Mouse (Mus musculus) intestine, embryonic 14.5 days (tissue): ENCODE measurements around the gene Vps35l. TPM values are rescaled to one million over a fixed set of nuclear protein-coding genes. Genes with fewer than 3 reads are reported as not detected.

Source experiments
- ATAC-seq: fragments of 200-750 bp; cut with Nextera tagmentation; replicated peaks from 2 replicates; pipeline ENCODE4 v1.8.0; 2017; ENCODE audit warnings: low read depth, moderate number of reproducible peaks, moderate TSS enrichment, moderate library complexity; ENCODE audit not compliant: low FRiP score, low TSS enrichment
- DNase-seq: peaks from one replicate; pipeline ENCODE4 v3.0.0-alpha.2; 2018; ENCODE audit warnings: low spot score
- H3K27ac ChIP-seq: fragments of 300-500 bp; sonication (generic); 2 replicates; pipeline ENCODE4 v1.5.1; 2014; ENCODE audit warnings: low read depth, mild to moderate bottlenecking, control low read depth
- H3K27me3 ChIP-seq: fragments of 300-500 bp; sonication (generic); replicated peaks from 2 replicates; pipeline ENCODE4 v1.6.1; 2014; ENCODE audit warnings: low read length, control low read depth; ENCODE audit not compliant: control insufficient read depth, insufficient read depth
- H3K36me3 ChIP-seq: fragments of 300-500 bp; sonication (generic); 2 replicates; pipeline ENCODE4 v1.6.1; 2014; ENCODE audit warnings: low read length, control low read depth; ENCODE audit not compliant: control insufficient read depth, insufficient read depth
- H3K4me1 ChIP-seq: fragments of 300-500 bp; sonication (generic); replicated peaks from 2 replicates; pipeline ENCODE4 v1.6.1; 2014; ENCODE audit warnings: low read length, control low read depth, mixed read lengths; ENCODE audit not compliant: control insufficient read depth, insufficient read depth
- H3K4me2 ChIP-seq: fragments of 300-500 bp; sonication (generic); 2 replicates; pipeline ENCODE4 v1.6.1; 2014; ENCODE audit warnings: low read length
- H3K4me3 ChIP-seq: fragments of 300-500 bp; sonication (generic); 2 replicates; pipeline ENCODE4 v1.5.1; 2014; ENCODE audit warnings: low read depth, low read length, control low read depth, mixed read lengths
- H3K9ac ChIP-seq: fragments of 300-500 bp; sonication (generic); 2 replicates; pipeline ENCODE4 v1.6.1; 2014; ENCODE audit warnings: mild to moderate bottlenecking, low read length
- H3K9me3 ChIP-seq: fragments of 300-500 bp; sonication (generic); 2 replicates; pipeline ENCODE4 v1.6.1; 2016; ENCODE audit warnings: low read length, control low read depth; ENCODE audit not compliant: control insufficient read depth
- WGBS: fragments of 180-500 bp; shearing (Covaris S2); extraction: QIAGEN DNeasy Blood & Tissue Kit; methylation state at CpG from one replicate; pipeline ENCODE4 v1.1.7; 2014; 5-methylcytosine and 5-hydroxymethylcytosine counted together
- polyA plus RNA-seq: library from polyadenylated mRNA; unstranded; fragments of >200 nt; fragmentation: Nextera tagmentation; extraction: Ambion mirVana; gene quantifications from 2 replicates; pipeline ENCODE4 v1.2.1, GENCODE M21; 2014

Gene Vps35l
- polyA plus RNA-seq, 1 experiment from 2014 or later, result 67.7 TPM

DNA sequence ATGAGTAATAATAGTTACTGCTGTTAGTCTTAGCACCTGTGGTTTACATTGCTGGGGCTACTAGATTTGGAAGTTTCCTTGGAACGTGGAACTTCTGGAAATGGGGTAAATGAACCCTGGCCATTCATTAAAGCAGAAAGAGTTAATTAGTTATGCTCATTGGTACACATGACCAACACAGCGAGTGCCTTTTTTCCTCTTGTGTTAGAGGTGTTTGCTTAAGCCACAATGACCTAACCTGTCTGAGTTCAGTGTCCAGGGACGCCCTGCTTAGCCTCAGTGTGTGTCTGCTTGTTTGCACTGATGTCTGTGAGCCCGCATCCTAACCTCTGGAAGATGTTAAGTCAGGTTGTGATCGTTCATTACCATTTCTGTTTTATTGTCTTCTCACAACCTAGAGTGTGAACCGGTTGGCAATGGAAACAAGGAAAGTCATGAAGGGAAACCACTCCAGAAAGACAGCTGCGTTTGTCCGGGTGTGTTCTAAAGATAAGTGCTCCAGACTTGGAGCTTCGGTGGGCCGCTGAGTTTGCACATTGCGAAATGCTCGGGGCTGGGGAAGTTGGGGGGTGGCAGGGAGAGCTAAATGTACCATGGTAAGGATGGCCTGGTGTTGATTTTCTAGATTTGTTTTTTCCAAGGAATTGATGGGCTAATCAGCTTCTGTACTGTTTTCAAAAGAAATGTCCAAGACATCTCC lies 71.5 kb downstream of the Vps35l start:
- ATAC-seq, result no peak
- Histone ChIP-seq H3K4me3 (no peak overlapping the region), H3K4me1 (no peaks in the 10 kb centered on the region), H3K9ac (no peak overlapping the region), H3K27ac (no peak overlapping the region), H3K36me3 (peaks cover 39% of the 10 kb centered on the region), H3K27me3 (no peaks in the 10 kb centered on the region), H3K9me3 (no peaks in the 10 kb centered on the region), H3K4me2 (no peak overlapping the region)
- 80% methylated on average over 12 of the region's 12 CpGs for WGBS
- no peak for DNase-seq

DNA sequence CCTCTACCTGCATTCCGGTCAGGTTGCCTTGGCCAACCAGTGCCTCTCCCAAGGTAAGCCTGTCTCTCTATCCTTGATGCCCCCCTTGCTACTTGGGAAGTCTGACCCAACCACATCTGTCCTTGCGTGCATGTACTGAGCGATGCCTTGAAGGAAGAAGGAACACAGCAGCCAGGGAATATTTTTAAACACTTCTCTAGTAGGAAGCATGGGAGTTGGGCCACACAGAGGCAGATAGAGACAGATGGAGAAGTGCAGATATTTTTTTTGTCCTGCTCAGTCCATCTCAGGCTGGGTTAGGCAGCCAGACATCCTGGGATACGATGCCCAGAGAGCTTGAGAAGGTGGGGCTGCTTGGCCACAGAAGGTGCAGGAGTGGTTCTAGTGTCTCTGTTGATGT lies 73.6 kb downstream of the Vps35l start:
- ATAC-seq, result no peak
- Histone ChIP-seq H3K9ac (no peak overlapping the region), H3K4me1 (no peaks in the 10 kb centered on the region), H3K9me3 (no peaks in the 10 kb centered on the region), H3K4me2 (no peak overlapping the region), H3K4me3 (no peak overlapping the region), H3K27me3 (no peaks in the 10 kb centered on the region), H3K36me3 (peaks cover 48% of the 10 kb centered on the region), H3K27ac (no peak overlapping the region)
- DNase-seq, result no peak
- 92% methylated on average over 4 of the region's 4 CpGs for WGBS

DNA sequence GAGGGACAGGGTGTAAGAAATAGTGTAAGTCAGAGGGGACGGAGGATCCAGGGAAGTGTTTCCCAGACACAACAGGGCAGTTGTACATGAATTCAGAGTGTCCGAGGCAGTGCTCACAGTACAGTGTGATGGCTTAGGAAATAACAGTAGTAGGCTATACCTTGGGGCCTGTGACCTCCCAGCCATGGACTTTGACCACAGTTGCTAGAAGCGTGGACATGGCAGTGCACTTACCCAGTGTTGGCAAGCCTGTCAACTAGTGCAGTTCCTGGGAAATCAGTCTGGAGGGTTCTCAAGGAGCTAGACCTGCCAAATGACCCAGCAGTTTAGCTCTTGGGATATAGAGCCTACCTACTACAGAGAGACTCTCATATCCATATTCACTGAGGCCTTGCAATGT lies 76.2 kb downstream of the Vps35l start:
- no peaks in the 10 kb centered on the region for H3K27me3 ChIP-seq
- 94% methylated on average over 3 of the region's 3 CpGs for WGBS
- H3K9me3 ChIP-seq, result no peaks in the 10 kb centered on the region
- no peak overlapping the region for H3K4me2 ChIP-seq
- ATAC-seq (no peak), DNase-seq (no peak)
- H3K4me3 ChIP-seq, result no peak overlapping the region
- no peak overlapping the region for H3K9ac ChIP-seq
- H3K36me3 ChIP-seq, result peaks cover 54% of the 10 kb centered on the region
- no peaks in the 10 kb centered on the region for H3K4me1 ChIP-seq
- no peak overlapping the region for H3K27ac ChIP-seq

DNA sequence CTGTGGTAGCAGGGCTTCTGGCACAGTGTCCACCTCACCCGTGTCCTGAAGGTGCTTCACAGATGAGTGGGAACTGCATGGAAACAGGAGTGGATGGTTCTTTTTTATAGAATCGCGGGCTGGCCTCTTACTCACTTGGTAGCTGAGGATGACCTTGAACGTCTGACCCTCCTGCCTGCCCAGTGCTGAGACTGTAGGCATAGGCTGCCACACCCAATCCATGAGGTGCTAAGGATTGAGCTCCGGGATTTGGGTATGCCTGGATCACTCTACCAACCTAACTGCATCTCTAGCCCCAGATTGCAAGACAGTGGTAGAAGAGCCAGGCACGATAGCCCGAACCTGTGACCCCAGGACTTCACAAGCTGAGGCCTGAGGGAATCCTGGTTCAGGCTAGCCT lies 77.7 kb downstream of the Vps35l start:
- H3K27me3 ChIP-seq, result no peaks in the 10 kb centered on the region
- DNase-seq, result no peak
- no peak overlapping the region for H3K9ac ChIP-seq

DNA sequence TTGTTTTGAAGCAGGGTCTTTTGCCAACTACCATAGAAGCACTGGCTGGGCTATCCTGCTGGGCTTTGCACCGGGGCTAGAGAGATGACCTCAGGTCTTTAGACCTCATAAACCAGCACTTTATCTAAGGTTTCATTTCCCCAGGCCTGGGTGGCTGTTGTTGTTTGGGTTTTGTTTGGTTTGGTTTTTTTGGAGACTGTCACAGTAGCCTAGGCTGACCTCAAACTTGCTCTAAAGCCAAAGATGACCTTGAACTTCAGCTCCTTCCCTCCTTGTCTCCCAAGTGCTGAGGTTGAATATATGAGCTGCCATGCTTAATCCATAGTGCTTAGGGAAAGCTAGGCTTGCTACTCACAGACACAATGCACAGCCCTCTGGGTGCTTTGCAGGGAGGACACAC lies 79.6 kb downstream of the Vps35l start:
- no peak for ATAC-seq
- H3K9ac ChIP-seq, result no peak overlapping the region
- no peak overlapping the region for H3K27ac ChIP-seq
- WGBS, result 80% methylated on average over 1 of the region's 1 CpGs
- no peak overlapping the region for H3K4me3 ChIP-seq
- DNase-seq, result no peak
- H3K27me3 ChIP-seq, result no peaks in the 10 kb centered on the region
- peaks cover 44% of the 10 kb centered on the region for H3K36me3 ChIP-seq
- H3K4me1 ChIP-seq, result no peaks in the 10 kb centered on the region
- H3K9me3 ChIP-seq, result no peaks in the 10 kb centered on the region
- no peak overlapping the region for H3K4me2 ChIP-seq

More for the DNA sequence above, 77.7 kb downstream of the Vps35l start:
- Histone ChIP-seq H3K36me3 (peaks cover 52% of the 10 kb centered on the region), H3K4me2 (no peak overlapping the region), H3K9me3 (no peaks in the 10 kb centered on the region), H3K4me3 (no peak overlapping the region), H3K4me1 (no peaks in the 10 kb centered on the region), H3K27ac (no peak overlapping the region)
- WGBS, result 83% methylated on average over 7 of the region's 7 CpGs
- ATAC-seq, result no peak

DNA sequence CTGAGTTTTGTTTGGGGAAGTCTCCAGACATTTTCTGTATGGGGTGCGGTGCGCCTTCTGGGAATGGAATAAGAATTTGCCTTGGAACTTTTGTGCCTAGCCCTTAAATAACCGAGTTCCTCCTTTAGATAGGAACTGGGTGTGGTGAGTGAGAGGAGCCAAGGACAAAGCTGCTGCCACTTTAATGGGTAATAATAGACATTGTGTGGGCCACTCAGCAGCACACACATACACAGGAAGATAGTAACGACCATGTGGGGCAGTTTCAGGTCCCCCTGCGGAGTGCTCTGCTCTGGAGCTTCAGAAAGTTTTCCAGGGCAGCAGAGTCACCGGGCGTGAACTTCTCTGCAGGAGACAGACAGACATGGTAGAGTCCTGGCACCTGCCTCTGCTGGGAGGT lies 81.3 kb downstream of the Vps35l start:
- Histone ChIP-seq H3K27me3 (no peaks in the 10 kb centered on the region), H3K4me3 (no peak overlapping the region), H3K4me1 (no peaks in the 10 kb centered on the region), H3K36me3 (peaks cover 41% of the 10 kb centered on the region), H3K9ac (no peak overlapping the region), H3K4me2 (no peak overlapping the region), H3K27ac (no peak overlapping the region), H3K9me3 (no peaks in the 10 kb centered on the region)
- 80% methylated on average over 7 of the region's 7 CpGs for WGBS
- ATAC-seq (no peak), DNase-seq (no peak)

DNA sequence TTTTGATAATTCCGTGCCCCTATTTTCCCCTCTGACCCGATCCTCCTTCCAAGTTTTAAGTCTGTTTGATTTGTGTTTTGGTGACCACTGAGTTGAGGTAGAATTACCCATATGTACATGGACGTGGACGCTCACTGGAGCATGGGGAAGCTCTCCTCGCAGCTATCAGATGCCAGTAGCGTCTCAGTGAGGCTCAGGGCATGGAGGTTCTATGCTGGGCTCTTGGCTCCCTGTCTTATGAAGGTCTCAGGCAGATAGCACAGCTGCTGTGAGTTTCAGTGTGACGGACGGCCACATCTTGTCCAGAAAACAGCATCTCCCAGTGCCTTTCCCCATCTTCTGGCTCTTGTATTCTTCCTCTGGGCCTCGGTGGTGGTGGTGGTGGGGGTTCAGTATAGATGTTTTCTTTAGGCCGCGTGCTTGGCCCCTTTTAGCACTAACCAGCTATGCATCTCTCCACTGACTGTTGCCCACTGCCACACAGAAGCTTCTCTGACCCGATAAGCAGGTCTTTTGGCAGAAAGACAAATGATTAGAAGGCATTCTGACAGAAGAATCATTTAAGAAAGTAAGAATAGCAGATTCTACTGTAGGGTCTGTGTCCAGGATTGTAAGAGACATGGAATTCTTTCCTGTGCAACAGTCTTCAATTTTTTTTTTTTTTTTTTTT lies 82.0 kb downstream of the Vps35l start:
- ATAC-seq, result no peak
- no peaks in the 10 kb centered on the region for H3K4me1 ChIP-seq
- H3K4me2 ChIP-seq, result no peak overlapping the region
- H3K9ac ChIP-seq, result no peak overlapping the region
- H3K4me3 ChIP-seq, result no peak overlapping the region
- DNase-seq, result no peak
- H3K36me3 ChIP-seq, result peaks cover 47% of the 10 kb centered on the region
- no peaks in the 10 kb centered on the region for H3K9me3 ChIP-seq
- WGBS, result 92% methylated on average over 12 of the region's 12 CpGs
- no peak overlapping the region for H3K27ac ChIP-seq
- H3K27me3 ChIP-seq, result no peaks in the 10 kb centered on the region

DNA sequence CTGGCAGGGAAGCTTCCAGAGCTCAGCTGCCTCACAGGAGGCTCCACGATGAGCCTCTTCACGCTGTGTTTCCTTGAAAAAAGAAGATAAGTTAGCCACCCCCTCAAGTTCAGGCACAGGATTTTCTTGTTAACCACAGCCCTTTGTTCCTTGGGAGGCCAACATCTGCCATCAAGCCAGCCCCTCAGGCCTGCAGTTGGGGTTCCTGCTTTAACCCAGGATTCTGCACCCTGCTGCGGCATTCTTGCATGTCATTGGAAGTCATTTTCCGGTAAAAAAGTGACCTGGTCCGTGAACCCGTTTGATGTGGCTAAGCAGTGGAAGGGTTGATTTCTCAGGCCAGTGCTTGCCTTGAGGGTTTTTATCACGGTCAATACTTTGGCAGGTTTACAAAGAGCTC lies 84.4 kb downstream of the Vps35l start:
- DNase-seq, result no peak
- Histone ChIP-seq H3K9ac (no peak overlapping the region), H3K4me3 (no peak overlapping the region), H3K36me3 (peaks cover 41% of the 10 kb centered on the region), H3K4me2 (no peak overlapping the region), H3K27me3 (no peaks in the 10 kb centered on the region), H3K9me3 (no peaks in the 10 kb centered on the region), H3K4me1 (no peaks in the 10 kb centered on the region), H3K27ac (no peak overlapping the region)
- ATAC-seq, result no peak
- WGBS, result 70% methylated on average over 7 of the region's 7 CpGs

DNA sequence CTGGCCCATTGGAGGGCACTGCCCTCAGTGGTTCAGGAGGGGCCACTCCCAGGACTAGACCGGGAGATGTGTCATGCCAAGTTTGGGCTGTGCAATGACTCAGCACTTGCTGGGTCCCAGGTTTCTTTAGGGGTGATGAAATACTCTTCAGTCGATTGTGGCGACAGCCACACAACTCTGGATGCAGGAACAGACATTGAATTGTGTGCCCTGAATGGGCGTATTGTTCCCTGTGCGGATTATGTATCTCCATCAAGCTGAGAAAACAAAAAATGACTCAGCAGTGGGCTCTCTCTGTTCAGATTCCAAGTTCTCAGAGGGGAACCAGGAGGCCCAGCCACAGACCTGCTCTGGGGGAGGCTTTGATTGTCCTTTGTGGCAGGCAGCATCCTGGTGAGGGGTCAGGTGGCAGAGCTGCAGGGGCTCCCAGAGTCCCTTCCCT lies 88.0 kb downstream of the Vps35l start:
- Histone ChIP-seq H3K9me3 (no peaks in the 10 kb centered on the region), H3K4me2 (no peak overlapping the region), H3K4me1 (no peaks in the 10 kb centered on the region), H3K27me3 (no peaks in the 10 kb centered on the region), H3K9ac (no peak overlapping the region), H3K27ac (no peak overlapping the region), H3K4me3 (no peak overlapping the region), H3K36me3 (peaks cover 40% of the 10 kb centered on the region)
- DNase-seq (no peak), ATAC-seq (0 out of 2 replicates have a peak, but pooled peaks have one; percentile 14)
- WGBS, result 76% methylated on average over 5 of the region's 5 CpGs
